Mouse (Mus musculus): ENCODE data around the gene Lce1h. TPM values are rescaled to one million over a fixed set of nuclear protein-coding genes. Genes with fewer than 3 reads are reported as not detected.

Gene Lce1h
- polyA plus RNA-seq (2012; ENCODE audit: insufficient read depth, insufficient read length, missing spikeins) = not detected in 2 replicates

- Histone ChIP-seq H3K4me3 (ENCODE audit: insufficient read depth, low read depth, low read length) (no peak within 1 kb of the TSS), H3K4me1 (ENCODE audit: control insufficient read depth, insufficient read depth, insufficient read length, low read length) (no peaks in the 10 kb centered on the region), H3K27ac (replicated peaks; ENCODE audit: low read depth, low read length) (no peak within 1 kb of the TSS)
Observed at GRCm38 (mm10) chr3:92764965-92765364, at the start of gene Lce1h. Gene Lce1h (minus strand): TSS chr3:92765065.

- Histone ChIP-seq H3K4me1 (ENCODE audit: control insufficient read depth, insufficient read depth, insufficient read length, low read length) (no peaks in the 10 kb centered on the region), H3K4me3 (ENCODE audit: insufficient read depth, low read depth, low read length) (no peak within 1 kb of the TSS), H3K27ac (replicated peaks; ENCODE audit: low read depth, low read length) (no peak within 1 kb of the TSS)
Observed at GRCm38 (mm10) chr3:92807791-92808190, 42.9 kb upstream of the Lce1h start, which contains the start of gene Lce1k. Gene Lce1k (minus strand): TSS chr3:92807891.

GRCm38 (mm10) chr3:92790414-92790813 lies 25.5 kb upstream of the Lce1h start, which contains the start of gene Lce1j:
Gene Lce1j (minus strand): TSS chr3:92790514.
- Histone ChIP-seq H3K4me1 (ENCODE audit: control insufficient read depth, insufficient read depth, insufficient read length, low read length) (no peaks in the 10 kb centered on the region), H3K4me3 (ENCODE audit: insufficient read depth, low read depth, low read length) (no peak within 1 kb of the TSS), H3K27ac (replicated peaks; ENCODE audit: low read depth, low read length) (no peak within 1 kb of the TSS)

- H3K27ac ChIP-seq (replicated peaks; ENCODE audit: low read depth, low read length) = no peak within 1 kb of the TSS
- no peaks in the 10 kb centered on the region for H3K4me1 ChIP-seq (ENCODE audit: control insufficient read depth, insufficient read depth, insufficient read length, low read length)
- H3K4me3 ChIP-seq (ENCODE audit: insufficient read depth, low read depth, low read length) = no peak within 1 kb of the TSS
Observed at GRCm38 (mm10) chr3:92778799-92779198, 13.9 kb upstream of the Lce1h start, which contains the start of gene Lce1i. Gene Lce1i (minus strand): TSS chr3:92778899.

GRCm38 (mm10) chr3:92771573-92771972 lies 6.7 kb upstream of the Lce1h start:
- Histone ChIP-seq H3K27ac (replicated peaks; ENCODE audit: low read depth, low read length) (no peak overlapping the region), H3K4me3 (ENCODE audit: insufficient read depth, low read depth, low read length) (no peak overlapping the region), H3K4me1 (ENCODE audit: control insufficient read depth, insufficient read depth, insufficient read length, low read length) (no peaks in the 10 kb centered on the region)

- Histone ChIP-seq H3K27ac (replicated peaks; ENCODE audit: low read depth, low read length) (no peak overlapping the region), H3K4me3 (ENCODE audit: insufficient read depth, low read depth, low read length) (no peak overlapping the region), H3K4me1 (ENCODE audit: control insufficient read depth, insufficient read depth, insufficient read length, low read length) (no peaks in the 10 kb centered on the region)
Observed at GRCm38 (mm10) chr3:92753197-92753596, 11.7 kb downstream of the Lce1h start.

- Histone ChIP-seq H3K4me3 (ENCODE audit: insufficient read depth, low read depth, low read length) (no peak within 1 kb of the TSS), H3K27ac (replicated peaks; ENCODE audit: low read depth, low read length) (no peak within 1 kb of the TSS), H3K4me1 (ENCODE audit: control insufficient read depth, insufficient read depth, insufficient read length, low read length) (no peaks in the 10 kb centered on the region)
Observed at GRCm38 (mm10) chr3:92752238-92752637, 12.6 kb downstream of the Lce1h start, which contains the start of gene Lce1g. Gene Lce1g (minus strand): TSS chr3:92752338.

GRCm38 (mm10) chr3:92738996-92739395 lies 25.9 kb downstream of the Lce1h start, which contains the start of gene Gm38119:
Gene Gm38119 (minus strand): TSS chr3:92739096.
- Histone ChIP-seq H3K4me1 (ENCODE audit: control insufficient read depth, insufficient read depth, insufficient read length, low read length) (no peaks in the 10 kb centered on the region), H3K4me3 (ENCODE audit: insufficient read depth, low read depth, low read length) (no peak within 1 kb of the TSS), H3K27ac (replicated peaks; ENCODE audit: low read depth, low read length) (no peak within 1 kb of the TSS)

- Histone ChIP-seq H3K4me1 (ENCODE audit: control insufficient read depth, insufficient read depth, insufficient read length, low read length) (no peaks in the 10 kb centered on the region), H3K27ac (replicated peaks; ENCODE audit: low read depth, low read length) (no peak overlapping the region), H3K4me3 (ENCODE audit: insufficient read depth, low read depth, low read length) (no peak overlapping the region)
Observed at GRCm38 (mm10) chr3:92722631-92723030, 42.2 kb downstream of the Lce1h start.

- no peaks in the 10 kb centered on the region for H3K4me1 ChIP-seq (ENCODE audit: control insufficient read depth, insufficient read depth, insufficient read length, low read length)
- H3K4me3 ChIP-seq (ENCODE audit: insufficient read depth, low read depth, low read length) = no peak within 1 kb of the TSS
- no peak within 1 kb of the TSS for H3K27ac ChIP-seq (replicated peaks; ENCODE audit: low read depth, low read length)
Observed at GRCm38 (mm10) chr3:92720250-92720649, 44.6 kb downstream of the Lce1h start, which contains the start of gene Lce1f. Gene Lce1f (minus strand): TSS chr3:92720350.

- Histone ChIP-seq H3K4me1 (ENCODE audit: control insufficient read depth, insufficient read depth, insufficient read length, low read length) (no peaks in the 10 kb centered on the region), H3K27ac (replicated peaks; ENCODE audit: low read depth, low read length) (no peak overlapping the region), H3K4me3 (ENCODE audit: insufficient read depth, low read depth, low read length) (no peak overlapping the region)
Observed at GRCm38 (mm10) chr3:92715122-92715521, 49.7 kb downstream of the Lce1h start.

Other genes with a start within 250 kb of the Lce1h start
- not detected in 2 replicates for gene 2310046K23Rik, start 230.6 kb downstream of the Lce1h start, polyA plus RNA-seq (2012; ENCODE audit: insufficient read depth, insufficient read length, missing spikeins)
- not detected in 2 replicates for gene Ivl, start 191.3 kb downstream of the Lce1h start, polyA plus RNA-seq (2012; ENCODE audit: insufficient read depth, insufficient read length, missing spikeins)
- gene Smcp, start 176.1 kb downstream of the Lce1h start, polyA plus RNA-seq (2012; ENCODE audit: insufficient read depth, insufficient read length, missing spikeins) = not detected in 2 replicates
- not detected in 2 replicates for gene 2210017I01Rik, start 157.6 kb downstream of the Lce1h start, polyA plus RNA-seq (2012; ENCODE audit: insufficient read depth, insufficient read length, missing spikeins)
- gene Lce6a, start 143.4 kb downstream of the Lce1h start, polyA plus RNA-seq (2012; ENCODE audit: insufficient read depth, insufficient read length, missing spikeins) = not detected in 2 replicates
- not detected in 2 replicates for gene Lce1a1, start 116.8 kb downstream of the Lce1h start, polyA plus RNA-seq (2012; ENCODE audit: insufficient read depth, insufficient read length, missing spikeins)
- gene Lce1b, start 108.1 kb downstream of the Lce1h start, polyA plus RNA-seq (2012; ENCODE audit: insufficient read depth, insufficient read length, missing spikeins) = not detected in 2 replicates
- gene Lce1a2, start 94.8 kb downstream of the Lce1h start, polyA plus RNA-seq (2012; ENCODE audit: insufficient read depth, insufficient read length, missing spikeins) = not detected in 2 replicates
- not detected in 2 replicates for gene Lce1c, start 85.8 kb downstream of the Lce1h start, polyA plus RNA-seq (2012; ENCODE audit: insufficient read depth, insufficient read length, missing spikeins)
- gene Lce1d, start 77.9 kb downstream of the Lce1h start, polyA plus RNA-seq (2012; ENCODE audit: insufficient read depth, insufficient read length, missing spikeins) = not detected in 2 replicates
- gene Lce1e, start 56.0 kb downstream of the Lce1h start, polyA plus RNA-seq (2012; ENCODE audit: insufficient read depth, insufficient read length, missing spikeins) = not detected in 2 replicates
- gene Lce1f, start 44.7 kb downstream of the Lce1h start, polyA plus RNA-seq (2012; ENCODE audit: insufficient read depth, insufficient read length, missing spikeins) = not detected in 2 replicates
- not detected in 2 replicates for gene Gm38119, start 26.0 kb downstream of the Lce1h start, polyA plus RNA-seq (2012; ENCODE audit: insufficient read depth, insufficient read length, missing spikeins)
- not detected in 2 replicates for gene Lce1g, start 12.7 kb downstream of the Lce1h start, polyA plus RNA-seq (2012; ENCODE audit: insufficient read depth, insufficient read length, missing spikeins)
- gene Lce1i, start 13.8 kb upstream of the Lce1h start, polyA plus RNA-seq (2012; ENCODE audit: insufficient read depth, insufficient read length, missing spikeins) = not detected in 2 replicates
- gene Lce1j, start 25.4 kb upstream of the Lce1h start, polyA plus RNA-seq (2012; ENCODE audit: insufficient read depth, insufficient read length, missing spikeins) = not detected in 2 replicates
- not detected in 2 replicates for gene Lce1k, start 42.8 kb upstream of the Lce1h start, polyA plus RNA-seq (2012; ENCODE audit: insufficient read depth, insufficient read length, missing spikeins)
- gene Kprp, start 62.2 kb upstream of the Lce1h start, polyA plus RNA-seq (2012; ENCODE audit: insufficient read depth, insufficient read length, missing spikeins) = not detected in 2 replicates
- gene Lce1l, start 86.2 kb upstream of the Lce1h start, polyA plus RNA-seq (2012; ENCODE audit: insufficient read depth, insufficient read length, missing spikeins) = not detected in 2 replicates
- not detected in 2 replicates for gene 2310050C09Rik, start 105.2 kb upstream of the Lce1h start, polyA plus RNA-seq (2012; ENCODE audit: insufficient read depth, insufficient read length, missing spikeins)
- gene Lce3a, start 161.2 kb upstream of the Lce1h start, polyA plus RNA-seq (2012; ENCODE audit: insufficient read depth, insufficient read length, missing spikeins) = not detected in 2 replicates
- gene Lce3b, start 167.9 kb upstream of the Lce1h start, polyA plus RNA-seq (2012; ENCODE audit: insufficient read depth, insufficient read length, missing spikeins) = not detected in 2 replicates
- gene Lce3c, start 179.4 kb upstream of the Lce1h start, polyA plus RNA-seq (2012; ENCODE audit: insufficient read depth, insufficient read length, missing spikeins) = not detected in 2 replicates
- gene Lce3d, start 192.3 kb upstream of the Lce1h start, polyA plus RNA-seq (2012; ENCODE audit: insufficient read depth, insufficient read length, missing spikeins) = not detected in 2 replicates
- not detected in 2 replicates for gene Lce3e, start 202.0 kb upstream of the Lce1h start, polyA plus RNA-seq (2012; ENCODE audit: insufficient read depth, insufficient read length, missing spikeins)
- not detected in 2 replicates for gene Lce3f, start 227.2 kb upstream of the Lce1h start, polyA plus RNA-seq (2012; ENCODE audit: insufficient read depth, insufficient read length, missing spikeins)

Measured in brown adipose tissue, adult 24 weeks (tissue).